Mouse (Mus musculus): ENCODE measurements around the gene Olfr965. TPM values are rescaled to one million over a fixed set of nuclear protein-coding genes. Genes with fewer than 3 reads are reported as not detected.

Olfr965 gene
- polyA plus RNA-seq, 1 experiment from 2014 or later = not detected

Other genes with a start within 250 kb of the Olfr965 start
- not detected in 2 replicates for gene Olfr955, start 239.4 kb upstream of the Olfr965 start, polyA plus RNA-seq (2015; fragmentation: Nextera tagmentation; extraction: Ambion mirVana)
- gene Olfr44, start 217.4 kb upstream of the Olfr965 start, polyA plus RNA-seq (2015; fragmentation: Nextera tagmentation; extraction: Ambion mirVana) = not detected in 2 replicates
- gene Olfr957, start 195.5 kb upstream of the Olfr965 start, polyA plus RNA-seq (2015; fragmentation: Nextera tagmentation; extraction: Ambion mirVana) = not detected in 2 replicates
- gene Olfr958, start 157.3 kb upstream of the Olfr965 start, polyA plus RNA-seq (2015; fragmentation: Nextera tagmentation; extraction: Ambion mirVana) = not detected in 2 replicates
- gene Olfr959, start 135.8 kb upstream of the Olfr965 start, polyA plus RNA-seq (2015; fragmentation: Nextera tagmentation; extraction: Ambion mirVana) = not detected in 2 replicates
- 38.8 and 53.5 TPM in 2 replicates for gene AW551984, start 107.0 kb upstream of the Olfr965 start, polyA plus RNA-seq (2015; fragmentation: Nextera tagmentation; extraction: Ambion mirVana)
- gene Olfr148, start 100.7 kb upstream of the Olfr965 start, polyA plus RNA-seq (2015; fragmentation: Nextera tagmentation; extraction: Ambion mirVana) = not detected in 2 replicates
- not detected in 2 replicates for gene Olfr960, start 90.0 kb upstream of the Olfr965 start, polyA plus RNA-seq (2015; fragmentation: Nextera tagmentation; extraction: Ambion mirVana)
- not detected in 2 replicates for gene Olfr961, start 66.3 kb upstream of the Olfr965 start, polyA plus RNA-seq (2015; fragmentation: Nextera tagmentation; extraction: Ambion mirVana)
- not detected in 2 replicates for gene Olfr963, start 44.1 kb upstream of the Olfr965 start, polyA plus RNA-seq (2015; fragmentation: Nextera tagmentation; extraction: Ambion mirVana)
- gene Olfr149, start 4.2 kb upstream of the Olfr965 start, polyA plus RNA-seq (2015; fragmentation: Nextera tagmentation; extraction: Ambion mirVana) = not detected in 2 replicates
- not detected in 2 replicates for gene Olfr150, start 19.6 kb downstream of the Olfr965 start, polyA plus RNA-seq (2015; fragmentation: Nextera tagmentation; extraction: Ambion mirVana)
- gene Olfr967, start 34.9 kb downstream of the Olfr965 start, polyA plus RNA-seq (2015; fragmentation: Nextera tagmentation; extraction: Ambion mirVana) = not detected in 2 replicates
- gene Olfr968, start 71.9 kb downstream of the Olfr965 start, polyA plus RNA-seq (2015; fragmentation: Nextera tagmentation; extraction: Ambion mirVana) = not detected in 2 replicates
- not detected in 2 replicates for gene Olfr969, start 79.6 kb downstream of the Olfr965 start, polyA plus RNA-seq (2015; fragmentation: Nextera tagmentation; extraction: Ambion mirVana)
- not detected in 2 replicates for gene Olfr970, start 97.5 kb downstream of the Olfr965 start, polyA plus RNA-seq (2015; fragmentation: Nextera tagmentation; extraction: Ambion mirVana)
- gene Olfr971, start 125.5 kb downstream of the Olfr965 start, polyA plus RNA-seq (2015; fragmentation: Nextera tagmentation; extraction: Ambion mirVana) = not detected in 2 replicates
- gene Olfr972, start 155.1 kb downstream of the Olfr965 start, polyA plus RNA-seq (2015; fragmentation: Nextera tagmentation; extraction: Ambion mirVana) = not detected in 2 replicates
- not detected in 2 replicates for gene Olfr229, start 196.0 kb downstream of the Olfr965 start, polyA plus RNA-seq (2015; fragmentation: Nextera tagmentation; extraction: Ambion mirVana)
- not detected in 2 replicates for gene Olfr974, start 226.1 kb downstream of the Olfr965 start, polyA plus RNA-seq (2015; fragmentation: Nextera tagmentation; extraction: Ambion mirVana)
- gene Olfr975, start 240.7 kb downstream of the Olfr965 start, polyA plus RNA-seq (2015; fragmentation: Nextera tagmentation; extraction: Ambion mirVana) = not detected in 2 replicates
- gene Olfr976, start 249.8 kb downstream of the Olfr965 start, polyA plus RNA-seq (2015; fragmentation: Nextera tagmentation; extraction: Ambion mirVana) = not detected in 2 replicates

Measured in forebrain, embryonic 15.5 days (tissue).